Mouse (Mus musculus) liver, embryonic 14.5 days (tissue): ENCODE data around the gene Pde4d.

Experiments
- CTCF ChIP-seq: IDR thresholded peaks from 2 replicates; pipeline ENCODE4 v1.5.1; 2016; ENCODE audit warnings: antibody characterized with exemption, low read depth, control low read depth
- EP300 ChIP-seq: IDR thresholded peaks from 2 replicates; pipeline ENCODE4 v1.6.1; 2016; ENCODE audit warnings: antibody characterized with exemption, low read depth

DNA sequence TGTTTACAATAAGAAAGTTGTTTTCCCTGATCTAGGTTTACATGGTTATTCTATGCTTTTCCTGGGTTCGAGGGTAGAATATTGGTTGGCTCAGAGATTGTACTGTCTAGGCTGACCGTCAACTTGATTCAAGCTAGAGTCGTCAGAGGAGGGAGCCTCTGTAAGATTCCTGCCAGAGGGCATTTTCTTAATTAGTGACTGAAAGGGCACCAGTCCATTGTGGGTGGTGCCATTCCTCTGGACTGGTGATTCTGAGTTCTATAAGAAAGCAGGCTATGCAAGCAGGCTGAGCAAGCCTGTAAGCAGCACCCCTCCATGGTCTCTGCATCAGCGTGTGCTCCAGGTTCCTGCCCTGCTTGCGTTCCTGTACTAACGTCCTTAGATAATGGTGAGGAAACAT lies 1376.1 kb downstream of the Pde4d start:
- TF ChIP-seq CTCF (no peak), EP300 (no peak)
